ENCODE assay signal across 8 mouse cellular contexts in the genomic region with DNA sequence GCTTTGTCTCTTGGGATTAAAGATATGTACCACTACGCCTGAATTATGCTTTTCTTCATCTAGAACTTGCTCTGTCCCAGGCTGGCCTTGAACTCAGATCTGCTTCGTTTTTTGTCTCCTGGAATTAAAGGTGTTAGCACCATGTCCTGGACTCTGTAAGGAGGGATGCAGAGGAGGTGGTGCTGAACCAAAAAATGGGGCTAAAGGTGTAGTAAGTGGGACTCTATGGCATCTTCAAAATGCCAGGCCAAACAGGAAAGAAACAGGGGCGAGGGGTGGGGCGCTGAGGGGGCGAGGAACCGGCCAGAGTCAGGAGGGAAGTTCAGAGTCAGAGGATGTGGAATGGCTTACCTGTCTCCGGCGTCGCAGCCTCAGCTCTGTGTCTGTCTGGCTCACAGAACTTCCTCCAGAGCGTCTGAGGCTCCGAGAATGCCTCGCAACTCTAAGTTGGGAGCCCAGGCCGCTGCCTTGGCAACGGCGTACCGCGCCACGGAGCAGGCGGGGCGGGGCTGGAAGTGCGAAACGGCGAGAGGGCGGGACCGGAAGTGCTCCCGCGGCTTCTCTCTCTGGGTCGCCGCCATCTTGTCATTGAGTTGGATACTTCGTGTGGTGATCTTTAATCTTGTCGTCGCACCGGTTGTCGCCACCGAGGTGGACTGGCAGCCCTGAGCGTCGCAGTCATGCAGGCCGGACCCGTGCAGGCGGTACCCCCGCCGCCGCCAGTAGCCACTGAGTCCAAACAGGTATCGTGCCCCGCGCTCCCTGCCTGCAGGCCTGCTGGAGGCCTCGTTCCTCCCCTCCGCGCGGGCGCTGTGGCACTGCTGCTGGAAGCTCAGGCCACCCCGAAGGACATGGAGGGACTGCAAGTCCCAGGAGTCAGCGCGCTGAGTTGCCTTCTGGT. TPM values are rescaled to one million over a fixed set of nuclear protein-coding genes. Genes with fewer than 3 reads are reported as not detected.
A peak's percentile ranks its signal among the peaks of the same experiment; 100 is the strongest.
DNase-seq lines count a peak whose midpoint lies in the region; ATAC-seq and TF ChIP-seq lines count a peak whose summit lies in the region.

A gene (minus strand): TSS at position 486 of the 901 bp plus-strand sequence.
A gene (plus strand): TSS at position 543 of the 901 bp plus-strand sequence.

- peak within 1 kb of the TSS; percentile 94 for H3K4me2 ChIP-seq in embryonic facial prominence, embryonic 14.5 days (ENCODE audit: low read depth, low read length)
- peak within 1 kb of the TSS; percentile 86 for H3K4me2 ChIP-seq in limb, embryonic 14.5 days (replicated peaks; ENCODE audit: low read depth, low read length, severe bottlenecking)
- peak within 1 kb of the TSS; percentile 83 for H3K4me2 ChIP-seq in midbrain, postnatal 0 days (ENCODE audit: low read depth, low read length, poor library complexity, severe bottlenecking)

- H3K36me3 ChIP-seq in embryonic facial prominence, embryonic 14.5 days (ENCODE audit: control insufficient read depth, insufficient read depth, low read length): peaks cover 42% of the 10 kb centered on the region
- peaks cover 39% of the 10 kb centered on the region for H3K36me3 ChIP-seq in limb, embryonic 14.5 days (ENCODE audit: control insufficient read depth, insufficient read depth, low read length)
- H3K36me3 ChIP-seq in midbrain, postnatal 0 days (ENCODE audit: insufficient read depth, low read length): peaks cover 18% of the 10 kb centered on the region

- H3K4me1 ChIP-seq in embryonic facial prominence, embryonic 14.5 days (ENCODE audit: control insufficient read depth, insufficient read depth, low read length): peaks cover 26% of the 10 kb centered on the region
- peaks cover 20% of the 10 kb centered on the region; the same call in 1 of the 2 replicates for H3K4me1 ChIP-seq in limb, embryonic 14.5 days (ENCODE audit: control insufficient read depth, insufficient read depth, low read length)
- H3K4me1 ChIP-seq in midbrain, postnatal 0 days (ENCODE audit: insufficient read depth, low read length): peaks cover 11% of the 10 kb centered on the region; the same call in 1 of the 2 replicates

- H3K9ac ChIP-seq in embryonic facial prominence, embryonic 14.5 days (ENCODE audit: low read depth, low read length): peak within 1 kb of the TSS; percentile 84
- peak within 1 kb of the TSS; percentile 72 for H3K9ac ChIP-seq in limb, embryonic 14.5 days (ENCODE audit: low read depth, low read length, severe bottlenecking)
- H3K9ac ChIP-seq in midbrain, postnatal 0 days (replicated peaks; ENCODE audit: low read length, poor library complexity, severe bottlenecking): peak within 1 kb of the TSS; percentile 91

- ATAC-seq in embryonic facial prominence, embryonic 14.5 days (ENCODE audit: low read depth): peak; percentile 96
- peak; percentile 98 for ATAC-seq in limb, embryonic 14.5 days (ENCODE audit: low FRiP score, low read depth)
- ATAC-seq in midbrain, postnatal 0 days (ENCODE audit: low FRiP score): peak; percentile 96

- no peak; the same call in 1 of the 2 replicates for TF ChIP-seq CTCF in midbrain, postnatal 0 days (IDR thresholded peaks at IDR 0.05)

- H3K9me3 ChIP-seq in embryonic facial prominence, embryonic 14.5 days (ENCODE audit: control insufficient read depth, low read length): no peaks in the 10 kb centered on the region
- H3K9me3 ChIP-seq in limb, embryonic 14.5 days (ENCODE audit: control insufficient read depth, low read length): no peaks in the 10 kb centered on the region
- H3K9me3 ChIP-seq in midbrain, postnatal 0 days (ENCODE audit: low read length): no peaks in the 10 kb centered on the region

- no peaks in the 10 kb centered on the region for H3K27me3 ChIP-seq in embryonic facial prominence, embryonic 14.5 days (replicated peaks; ENCODE audit: control insufficient read depth, insufficient read depth, low read length)
- no peaks in the 10 kb centered on the region for H3K27me3 ChIP-seq in limb, embryonic 14.5 days (ENCODE audit: control insufficient read depth, insufficient read depth, low read length)
- no peaks in the 10 kb centered on the region for H3K27me3 ChIP-seq in midbrain, postnatal 0 days (ENCODE audit: insufficient read depth, low read length)

- DNase-seq in 3T3-L1 (ENCODE audit: low read depth, low spot score): peak; percentile 91
- peak; percentile 81 to 82 for DNase-seq in adrenal gland, postnatal 4 days (ENCODE audit: low spot score in 2 of 2)
- DNase-seq in embryonic facial prominence, embryonic 14.5 days (ENCODE audit: low spot score): peak; percentile 96
- peak; percentile 94 for DNase-seq in heart, adult 8-10 months (ENCODE audit: low spot score)
- peak; percentile 94 for DNase-seq in kidney, adult 9 months
- peak; percentile 96 for DNase-seq in limb, embryonic 14.5 days (ENCODE audit: low spot score)
- DNase-seq in midbrain, postnatal 0 days (ENCODE audit: low spot score): peak; percentile 96
- DNase-seq in spleen, postnatal 14 days (ENCODE audit: low spot score in 2 of 2): peak; percentile 89 to 92

- TF ChIP-seq POLR2A in limb, embryonic 14.5 days (IDR thresholded peaks at IDR 0.05; ENCODE audit: borderline replicate concordance, extremely low read depth, insufficient read depth, insufficient read length): 0 out of 2 replicates have a peak, but pooled peaks have one; percentile 58

- 1% methylated on average over 35 of the region's 54 CpGs for WGBS in embryonic facial prominence, embryonic 14.5 days
- 1% methylated on average over 46 of the region's 54 CpGs for WGBS in limb, embryonic 14.5 days
- 2% methylated on average over 54 of the region's 54 CpGs for WGBS in midbrain, postnatal 0 days

- peak within 1 kb of the TSS; percentile 84 for H3K27ac ChIP-seq in embryonic facial prominence, embryonic 14.5 days (replicated peaks; ENCODE audit: low read depth, low read length)
- H3K27ac ChIP-seq in limb, embryonic 14.5 days (replicated peaks; ENCODE audit: low read depth, low read length): peak within 1 kb of the TSS; percentile 44
- peak within 1 kb of the TSS; percentile 95 for H3K27ac ChIP-seq in midbrain, postnatal 0 days (ENCODE audit: low read depth, low read length)

- peak within 1 kb of the TSS; percentile 93 for H3K4me3 ChIP-seq in embryonic facial prominence, embryonic 14.5 days (ENCODE audit: low read depth, low read length)
- peak within 1 kb of the TSS; percentile 57 for H3K4me3 ChIP-seq in limb, embryonic 14.5 days (replicated peaks; ENCODE audit: low read length)
- peak within 1 kb of the TSS; percentile 75 for H3K4me3 ChIP-seq in midbrain, postnatal 0 days (ENCODE audit: low read depth, low read length)

RNA-seq across cellular contexts. Expression of the first gene that starts in this region (rescaled TPM):
- 10 to 100 TPM; 13.8 to 18.6 TPM for total RNA-seq in adrenal gland, postnatal 4 days (2021)
- polyA plus RNA-seq in embryonic facial prominence, embryonic 14.5 days (2014; fragmentation: Nextera tagmentation; extraction: Ambion mirVana): 6.1 and 6.7 TPM in 2 replicates
- total RNA-seq in heart, adult 8-10 months (2022): 1 to 10 TPM; 3.0 to 4.2 (median 3.6) TPM
- 26.1 and 28.4 TPM in 2 replicates for polyA plus RNA-seq in limb, embryonic 14.5 days (2012; rRNA removed)
- polyA plus RNA-seq in limb, embryonic 14.5 days (2014; fragmentation: Nextera tagmentation; extraction: Ambion mirVana): 6.6 and 7.6 TPM in 2 replicates
- total RNA-seq in midbrain, postnatal 0 days (2014; rRNA removed): 22.0 and 23.3 TPM in 2 replicates
- polyA plus RNA-seq in midbrain, postnatal 0 days (2015; fragmentation: Nextera tagmentation; extraction: Ambion mirVana): 9.0 and 10.7 TPM in 2 replicates

RNA-seq across cellular contexts. Expression of the second gene that starts in this region (rescaled TPM):
- 10 to 100 TPM; 70.4 to 71.6 TPM for total RNA-seq in adrenal gland, postnatal 4 days (2021)
- 51.4 and 54.0 TPM in 2 replicates for polyA plus RNA-seq in embryonic facial prominence, embryonic 14.5 days (2014; fragmentation: Nextera tagmentation; extraction: Ambion mirVana)
- 10 to 100 TPM; 25.8 to 34.5 (median 30.4) TPM for total RNA-seq in heart, adult 8-10 months (2022)
- 67.5 and 73.4 TPM in 2 replicates for polyA plus RNA-seq in limb, embryonic 14.5 days (2012; rRNA removed)
- 54.7 and 62.2 TPM in 2 replicates for polyA plus RNA-seq in limb, embryonic 14.5 days (2014; fragmentation: Nextera tagmentation; extraction: Ambion mirVana)
- 46.0 and 49.6 TPM in 2 replicates for total RNA-seq in midbrain, postnatal 0 days (2014; rRNA removed)
- 34.2 and 37.3 TPM in 2 replicates for polyA plus RNA-seq in midbrain, postnatal 0 days (2015; fragmentation: Nextera tagmentation; extraction: Ambion mirVana)

Comparison
In these comparisons a context has a peak if more than half of its experiments do, and no peak if none do; other contexts are left out.
1. Peak in every context shown above with its lines: DNase-seq, ATAC-seq, H3K4me3 ChIP-seq and H3K27ac ChIP-seq.
2. H3K27ac ChIP-seq: peak in every context shown above with its lines; median percentile 95 in midbrain, postnatal 0 days; 84 in embryonic facial prominence, embryonic 14.5 days; 44 in limb, embryonic 14.5 days.